In genomic region chr13:107187258-107187878, GRCm38 (mm10) we compare ENCODE assay signal across 29 mouse cellular contexts.
DNase-seq lines count a peak whose midpoint lies in the region; ATAC-seq and TF ChIP-seq lines count a peak whose summit lies in the region.
"Had no signal": no experiment of that assay in that cellular context is flagged by ENCODE, and none has a peak within 500 bp of the region (broad histone marks: within the 10 kb centered on the region; RNA-seq: fewer than 3 reads in every experiment).

No protein-coding gene starts in this region.

- peak overlapping the region; percentile 76 for H3K27ac ChIP-seq in hindbrain, embryonic 13.5 days
- no peak overlapping the region for H3K27ac ChIP-seq in hindbrain, embryonic 11.5 days (ENCODE audit: low read depth, low read length)
- H3K27ac ChIP-seq in midbrain, postnatal 0 days (ENCODE audit: low read depth, low read length) = no peak overlapping the region
- H3K27ac ChIP-seq in midbrain, embryonic 10.5 days (replicated peaks) = no peak overlapping the region
- H3K27ac ChIP-seq in forebrain, embryonic 15.5 days (replicated peaks) = peak overlapping the region; percentile 51
- H3K27ac ChIP-seq in hindbrain, postnatal 0 days = no peak overlapping the region; the same call in 1 of the 2 replicates
- H3K27ac ChIP-seq in intestine, embryonic 15.5 days = no peak overlapping the region
- H3K27ac ChIP-seq: embryonic facial prominence, embryonic 12.5 days; layer of hippocampus, adult 2 months; limb, embryonic 10.5 days; limb, embryonic 15.5 days; liver, embryonic 14.5 days; macrophage; stomach, embryonic 15.5 days had no signal

- H3K4me1 ChIP-seq in hindbrain, embryonic 13.5 days (replicated peaks) = peaks cover 4% of the 10 kb centered on the region; the same call in 1 of the 2 replicates
- no peaks in the 10 kb centered on the region for H3K4me1 ChIP-seq in hindbrain, embryonic 11.5 days (replicated peaks; ENCODE audit: control insufficient read depth, insufficient read depth, low read length)
- H3K4me1 ChIP-seq in midbrain, postnatal 0 days (ENCODE audit: insufficient read depth, low read length) = no peaks in the 10 kb centered on the region
- H3K4me1 ChIP-seq in midbrain, embryonic 10.5 days = no peaks in the 10 kb centered on the region; the same call in 1 of the 2 replicates
- peaks cover 9% of the 10 kb centered on the region for H3K4me1 ChIP-seq in forebrain, embryonic 15.5 days
- no peaks in the 10 kb centered on the region for H3K4me1 ChIP-seq in hindbrain, postnatal 0 days (ENCODE audit: insufficient read depth, low read length)
- no peaks in the 10 kb centered on the region for H3K4me1 ChIP-seq in intestine, embryonic 15.5 days (replicated peaks)
- H3K4me1 ChIP-seq: embryonic facial prominence, embryonic 12.5 days; limb, embryonic 10.5 days; limb, embryonic 15.5 days; stomach, embryonic 15.5 days had no signal

- TF ChIP-seq CTCF in midbrain, postnatal 0 days (IDR thresholded peaks at IDR 0.05) = no peak
- no peak for TF ChIP-seq CTCF in hindbrain, postnatal 0 days (IDR thresholded peaks at IDR 0.05; ENCODE audit: low read depth)

- H3K27me3 ChIP-seq in hindbrain, embryonic 13.5 days = no peaks in the 10 kb centered on the region
- no peaks in the 10 kb centered on the region for H3K27me3 ChIP-seq in hindbrain, embryonic 11.5 days (ENCODE audit: control insufficient read depth, insufficient read depth, low read length)
- no peaks in the 10 kb centered on the region for H3K27me3 ChIP-seq in midbrain, postnatal 0 days (ENCODE audit: insufficient read depth, low read length)
- H3K27me3 ChIP-seq in midbrain, embryonic 10.5 days (ENCODE audit: low read depth, poor library complexity, severe bottlenecking) = no peaks in the 10 kb centered on the region
- H3K27me3 ChIP-seq in forebrain, embryonic 15.5 days = no peaks in the 10 kb centered on the region
- no peaks in the 10 kb centered on the region for H3K27me3 ChIP-seq in hindbrain, postnatal 0 days (ENCODE audit: insufficient read depth, low read length)
- no peaks in the 10 kb centered on the region for H3K27me3 ChIP-seq in intestine, embryonic 15.5 days (replicated peaks)
- H3K27me3 ChIP-seq: embryonic facial prominence, embryonic 12.5 days; limb, embryonic 15.5 days; stomach, embryonic 15.5 days had no signal

- H3K9ac ChIP-seq in hindbrain, embryonic 13.5 days = no peak overlapping the region
- H3K9ac ChIP-seq in hindbrain, embryonic 11.5 days (ENCODE audit: low read depth, low read length) = no peak overlapping the region
- H3K9ac ChIP-seq in midbrain, postnatal 0 days (replicated peaks; ENCODE audit: low read length, poor library complexity, severe bottlenecking) = no peak overlapping the region
- no peak overlapping the region for H3K9ac ChIP-seq in forebrain, embryonic 15.5 days (replicated peaks)
- H3K9ac ChIP-seq in hindbrain, postnatal 0 days (replicated peaks; ENCODE audit: low read length) = no peak overlapping the region
- no peak overlapping the region for H3K9ac ChIP-seq in intestine, embryonic 15.5 days
- H3K9ac ChIP-seq: embryonic facial prominence, embryonic 12.5 days; limb, embryonic 15.5 days; liver, embryonic 14.5 days; stomach, embryonic 15.5 days had no signal

- no peaks in the 10 kb centered on the region for H3K9me3 ChIP-seq in hindbrain, embryonic 13.5 days
- no peaks in the 10 kb centered on the region for H3K9me3 ChIP-seq in hindbrain, embryonic 11.5 days (ENCODE audit: control insufficient read depth, low read length)
- H3K9me3 ChIP-seq in midbrain, postnatal 0 days (ENCODE audit: low read length) = no peaks in the 10 kb centered on the region
- no peaks in the 10 kb centered on the region for H3K9me3 ChIP-seq in midbrain, embryonic 10.5 days (replicated peaks)
- no peaks in the 10 kb centered on the region for H3K9me3 ChIP-seq in forebrain, embryonic 15.5 days
- no peaks in the 10 kb centered on the region for H3K9me3 ChIP-seq in hindbrain, postnatal 0 days (ENCODE audit: low read length)
- no peaks in the 10 kb centered on the region for H3K9me3 ChIP-seq in intestine, embryonic 15.5 days
- H3K9me3 ChIP-seq: embryonic facial prominence, embryonic 12.5 days; limb, embryonic 10.5 days; limb, embryonic 15.5 days; stomach, embryonic 15.5 days had no signal

- DNase-seq in hindbrain, embryonic 11.5 days (ENCODE audit: low spot score) = no peak
- peak; percentile 51 for DNase-seq in midbrain, postnatal 0 days (ENCODE audit: low spot score)
- no peak for DNase-seq in midbrain, embryonic 10.5 days (ENCODE audit: low spot score)
- DNase-seq in hindbrain, postnatal 0 days (ENCODE audit: low spot score) = peak; percentile 36
- no peak for DNase-seq in frontal cortex, postnatal 36 days (ENCODE audit: low spot score in 2 of 2)
- DNase-seq: adrenal gland, postnatal 14 days; cerebellum, adult 11-12 months; cerebellum, adult 9-11 months; embryo, embryonic 11 days; gastrocnemius, postnatal 25 days; heart, adult 18-20 months; heart, postnatal 36 days; kidney, adult 2 months; kidney, postnatal 36 days; lung, adult 2 months; lung, postnatal 10 days; right cerebral cortex, postnatal 25 days had no signal

- H3K36me3 ChIP-seq in hindbrain, embryonic 13.5 days = no peaks in the 10 kb centered on the region
- no peaks in the 10 kb centered on the region for H3K36me3 ChIP-seq in hindbrain, embryonic 11.5 days (ENCODE audit: control insufficient read depth, insufficient read depth, low read length)
- H3K36me3 ChIP-seq in midbrain, postnatal 0 days (ENCODE audit: insufficient read depth, low read length) = no peaks in the 10 kb centered on the region
- no peaks in the 10 kb centered on the region for H3K36me3 ChIP-seq in midbrain, embryonic 10.5 days
- no peaks in the 10 kb centered on the region for H3K36me3 ChIP-seq in forebrain, embryonic 15.5 days
- no peaks in the 10 kb centered on the region for H3K36me3 ChIP-seq in hindbrain, postnatal 0 days (ENCODE audit: insufficient read depth, low read length)
- no peaks in the 10 kb centered on the region for H3K36me3 ChIP-seq in intestine, embryonic 15.5 days
- H3K36me3 ChIP-seq: embryonic facial prominence, embryonic 12.5 days; limb, embryonic 10.5 days; limb, embryonic 15.5 days; stomach, embryonic 15.5 days had no signal

- WGBS in hindbrain, embryonic 13.5 days = 68% methylated on average over 11 of the region's 11 CpGs
- 83% methylated on average over 11 of the region's 11 CpGs for WGBS in hindbrain, embryonic 11.5 days
- 68% methylated on average over 11 of the region's 11 CpGs for WGBS in midbrain, postnatal 0 days
- WGBS in midbrain, embryonic 10.5 days = 90% methylated on average over 11 of the region's 11 CpGs
- WGBS in forebrain, embryonic 15.5 days = 52% methylated on average over 11 of the region's 11 CpGs
- 60% methylated on average over 11 of the region's 11 CpGs for WGBS in hindbrain, postnatal 0 days
- WGBS in intestine, embryonic 15.5 days = 85% methylated on average over 11 of the region's 11 CpGs

- H3K4me3 ChIP-seq in hindbrain, embryonic 13.5 days = no peak overlapping the region
- H3K4me3 ChIP-seq in hindbrain, embryonic 11.5 days (ENCODE audit: low read depth, low read length) = no peak overlapping the region
- H3K4me3 ChIP-seq in midbrain, postnatal 0 days (ENCODE audit: low read depth, low read length) = no peak overlapping the region
- H3K4me3 ChIP-seq in midbrain, embryonic 10.5 days = no peak overlapping the region
- no peak overlapping the region for H3K4me3 ChIP-seq in forebrain, embryonic 15.5 days
- H3K4me3 ChIP-seq in hindbrain, postnatal 0 days (ENCODE audit: low read length) = no peak overlapping the region
- H3K4me3 ChIP-seq in intestine, embryonic 15.5 days (replicated peaks) = no peak overlapping the region
- H3K4me3 ChIP-seq: embryonic facial prominence, embryonic 12.5 days; layer of hippocampus, adult 2 months; limb, embryonic 10.5 days; limb, embryonic 15.5 days; stomach, embryonic 15.5 days had no signal

- ATAC-seq in hindbrain, embryonic 13.5 days (ENCODE audit: low FRiP score) = peak; percentile 80
- ATAC-seq in hindbrain, embryonic 11.5 days (ENCODE audit: low FRiP score) = no peak
- no peak for ATAC-seq in midbrain, postnatal 0 days (ENCODE audit: low FRiP score)
- ATAC-seq in forebrain, embryonic 15.5 days (replicated peaks) = 0 out of 2 replicates have a peak, but pooled peaks have one; percentile 35
- no peak; the same call in 1 of the 2 replicates for ATAC-seq in hindbrain, postnatal 0 days
- no peak for ATAC-seq in intestine, embryonic 15.5 days
- ATAC-seq: CD4-positive, CD25-positive, alpha-beta regulatory T cell, adult 4 months had no signal

- H3K4me2 ChIP-seq in hindbrain, embryonic 13.5 days = no peak overlapping the region
- no peak overlapping the region for H3K4me2 ChIP-seq in hindbrain, embryonic 11.5 days (replicated peaks; ENCODE audit: low read depth, low read length)
- H3K4me2 ChIP-seq in midbrain, postnatal 0 days (ENCODE audit: low read depth, low read length, poor library complexity, severe bottlenecking) = no peak overlapping the region
- no peak overlapping the region for H3K4me2 ChIP-seq in forebrain, embryonic 15.5 days (replicated peaks)
- no peak overlapping the region for H3K4me2 ChIP-seq in hindbrain, postnatal 0 days (ENCODE audit: low read depth, low read length)
- H3K4me2 ChIP-seq in intestine, embryonic 15.5 days (replicated peaks) = no peak overlapping the region
- H3K4me2 ChIP-seq: embryonic facial prominence, embryonic 12.5 days; heart, embryonic 11.5 days; limb, embryonic 15.5 days; stomach, embryonic 15.5 days had no signal

Comparison
In these comparisons a context has a peak if more than half of its experiments do, and no peak if none do; other contexts are left out.
1. ATAC-seq: peak in hindbrain, embryonic 13.5 days (single experiment) and forebrain, embryonic 15.5 days (single experiment); none in hindbrain, embryonic 11.5 days (single experiment), midbrain, postnatal 0 days (single experiment), hindbrain, postnatal 0 days (single experiment) and intestine, embryonic 15.5 days (single experiment).
2. H3K27ac ChIP-seq: peak in hindbrain, embryonic 13.5 days (single experiment) and forebrain, embryonic 15.5 days (single experiment); none in hindbrain, embryonic 11.5 days (single experiment), midbrain, postnatal 0 days (single experiment), midbrain, embryonic 10.5 days (single experiment), hindbrain, postnatal 0 days (single experiment) and intestine, embryonic 15.5 days (single experiment).
3. DNase-seq: peak in midbrain, postnatal 0 days (single experiment) and hindbrain, postnatal 0 days (single experiment); none in hindbrain, embryonic 11.5 days (single experiment), midbrain, embryonic 10.5 days (single experiment) and frontal cortex, postnatal 36 days (0 of 2).